Mouse (Mus musculus) cortical plate, adult 2 months (tissue): ENCODE data around the gene Map1lc3a.

ENCODE experiments used
- CTCF ChIP-seq: fragments of 200-500 bp; IDR thresholded peaks from 2 replicates; pipeline ENCODE4 v1.5.1; 2011; ENCODE audit warnings: mild to moderate bottlenecking, control low read depth, low read length; ENCODE audit not compliant: insufficient read depth; ENCODE audit errors: extremely low read depth
- POLR2A ChIP-seq: fragments of 200-500 bp; IDR thresholded peaks from 2 replicates; pipeline ENCODE4 v1.6.1; 2011; ENCODE audit warnings: mild to moderate bottlenecking, low read length, control low read depth; ENCODE audit not compliant: insufficient read depth; ENCODE audit errors: extremely low read depth

- TF ChIP-seq POLR2A (peak; percentile 91), CTCF (no peak)
Observed at GRCm38 (mm10) chr2:155236362-155236992, 39.6 kb upstream of the Map1lc3a start, which contains the start of gene Dynlrb1.
